Mouse (Mus musculus): ENCODE data around the gene AU022751. TPM values are rescaled to one million over a fixed set of nuclear protein-coding genes. Genes with fewer than 3 reads are reported as not detected.

The AU022751 gene
- not detected in 2 replicates for polyA plus RNA-seq (2012; rRNA removed; ENCODE audit: low replicate concordance)

DNA sequence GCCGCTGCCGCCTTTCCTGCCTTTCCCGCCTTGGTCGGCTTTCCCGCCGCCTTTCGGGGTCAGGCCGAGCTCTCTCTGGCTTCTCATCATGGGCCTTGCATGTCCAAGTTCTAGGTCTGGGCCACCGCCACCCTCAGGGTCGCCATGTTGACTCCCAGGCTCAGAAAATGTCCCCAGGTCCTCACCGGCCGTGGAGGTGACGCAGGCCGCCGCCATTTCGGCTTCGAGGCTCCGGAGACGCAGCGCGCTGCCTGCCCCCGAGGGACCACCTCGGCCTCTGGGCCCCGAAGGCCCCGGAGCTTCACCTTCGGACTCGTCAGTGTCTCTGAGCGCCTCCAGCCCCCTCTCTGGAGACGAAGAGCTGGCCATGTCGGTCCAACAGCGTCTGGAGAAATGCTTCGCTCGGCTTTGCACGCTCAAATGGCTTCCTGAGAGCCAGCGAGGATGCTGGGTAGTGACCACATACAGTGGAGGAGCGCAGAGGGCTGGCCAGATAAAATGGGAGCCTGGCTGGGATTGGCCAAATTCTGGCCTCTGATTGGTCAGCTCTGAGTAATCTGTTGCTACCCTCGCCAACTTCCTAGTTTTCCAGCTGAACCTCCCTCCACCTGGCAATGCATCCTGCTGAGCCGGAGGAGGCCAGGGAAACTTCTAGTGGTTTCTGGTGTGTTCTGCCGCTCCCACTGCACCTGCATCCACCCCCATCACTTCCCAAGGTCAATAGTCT is at the start of gene AU022751:
TSS of gene AU022751 (minus strand) at position 466 of the 727 bp plus-strand sequence.

DNA sequence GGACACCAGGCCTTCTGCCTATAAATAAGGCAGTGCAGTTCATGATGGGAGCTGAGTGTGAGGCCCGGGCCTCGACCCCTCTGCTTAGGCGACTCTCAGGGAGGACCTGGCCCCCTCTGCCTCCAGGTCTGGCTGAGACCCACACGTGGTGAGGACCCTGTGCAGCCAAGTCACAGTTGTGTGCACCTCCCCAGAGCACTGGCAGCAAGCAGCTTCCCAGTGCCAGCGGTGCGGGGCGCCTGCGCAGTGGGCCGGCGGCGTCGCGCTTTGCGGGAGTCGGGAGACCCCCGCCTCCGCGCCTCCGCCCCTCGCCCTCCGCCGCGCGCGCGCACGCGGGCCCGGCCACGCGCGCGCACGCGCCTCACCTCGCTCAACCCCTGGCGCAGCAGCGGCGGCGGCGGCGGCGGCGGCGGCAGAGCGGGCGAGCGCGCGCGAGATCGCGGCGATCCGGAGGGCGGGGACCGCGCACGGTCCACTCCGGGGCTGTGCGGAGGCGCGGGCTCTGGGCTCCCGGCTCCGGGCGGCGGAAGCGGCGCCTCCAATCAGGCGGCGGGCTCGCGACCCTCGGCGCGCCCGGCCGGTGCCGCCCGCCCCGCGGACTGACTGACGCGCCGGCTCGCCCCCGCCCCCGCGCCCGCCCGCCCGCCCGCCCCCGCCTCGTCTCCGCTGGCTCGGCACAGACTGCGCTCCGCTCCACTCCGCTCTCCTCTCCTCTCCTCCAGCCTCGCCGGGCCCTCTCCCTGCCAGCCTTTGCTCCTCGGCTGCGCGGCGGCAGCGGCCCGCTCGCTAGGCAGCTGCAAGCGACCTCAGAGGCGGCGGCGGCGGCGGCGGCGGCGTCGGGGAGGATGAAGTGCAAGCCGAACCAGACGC is 35.9 kb downstream of the AU022751 start, which contains the start of gene Nudt11:
TSS of gene Nudt11 (plus strand) at position 388 of the 870 bp plus-strand sequence.

Other genes with a start within 250 kb of the AU022751 start
- 0.11 and 0.13 TPM in 2 replicates for gene Nudt11, start 36.0 kb downstream of the AU022751 start, polyA plus RNA-seq (2012; rRNA removed; ENCODE audit: low replicate concordance)
- gene Nudt10, start 89.6 kb upstream of the AU022751 start, polyA plus RNA-seq (2012; rRNA removed; ENCODE audit: low replicate concordance): not detected in 2 replicates
- gene Bmp15, start 237.3 kb upstream of the AU022751 start, polyA plus RNA-seq (2012; rRNA removed; ENCODE audit: low replicate concordance): 0.06 TPM in 1 of 2 replicates, not detected in the other

Measured in mammary gland, adult 2 months (tissue).